Mouse (Mus musculus): ENCODE data around the gene Zfp385b. TPM values are rescaled to one million over a fixed set of nuclear protein-coding genes. Genes with fewer than 3 reads are reported as not detected.

Zfp385b gene
- total RNA-seq, 2 experiments from 2014 or later: 5.5 to 6.8 TPM

DNA sequence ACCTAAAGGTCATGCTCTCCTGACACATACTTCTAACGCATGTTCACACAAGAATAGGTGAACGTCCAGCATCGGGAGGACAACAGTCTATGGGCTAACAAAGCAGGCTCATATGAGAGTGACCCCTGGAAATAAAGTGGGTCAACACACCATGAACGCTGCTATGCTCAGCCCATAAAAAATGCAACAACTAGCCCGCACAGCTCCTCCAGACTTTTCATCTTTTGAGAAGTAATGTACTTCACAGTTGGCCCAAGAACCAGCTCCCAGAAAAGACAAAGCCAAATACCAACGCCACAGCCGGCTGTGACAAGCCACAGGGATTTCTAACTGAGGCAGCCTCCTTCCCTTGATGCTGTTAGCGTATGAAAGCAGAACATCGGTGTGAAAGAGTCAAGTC lies 112.3 kb downstream of the Zfp385b start:
- DNase-seq (ENCODE audit: low spot score): no peak

- DNase-seq (ENCODE audit: low spot score): no peak
Measured at GRCm38 (mm10) chr2:77705476-77705875, 114.0 kb downstream of the Zfp385b start.

DNA sequence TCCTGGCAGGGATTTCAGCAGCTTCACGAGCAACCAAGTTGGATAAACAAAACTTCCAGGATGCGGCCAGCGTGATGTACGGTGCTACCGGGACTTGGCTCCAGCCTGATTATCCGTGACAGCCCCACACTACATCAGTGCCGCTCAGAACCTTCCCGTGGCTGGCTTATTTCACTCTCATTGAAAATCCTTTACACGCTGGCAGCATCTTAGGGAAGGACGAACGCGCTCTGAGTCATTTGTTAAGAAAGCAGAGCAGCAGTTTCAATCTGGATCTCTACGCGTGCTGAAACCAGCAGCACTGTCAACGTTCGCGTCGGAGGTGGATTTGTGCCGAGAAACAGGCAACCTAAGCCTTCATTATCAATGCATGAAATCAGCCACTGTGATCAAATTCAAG lies 116.4 kb downstream of the Zfp385b start:
- DNase-seq (ENCODE audit: low spot score): peak; percentile 7

DNA sequence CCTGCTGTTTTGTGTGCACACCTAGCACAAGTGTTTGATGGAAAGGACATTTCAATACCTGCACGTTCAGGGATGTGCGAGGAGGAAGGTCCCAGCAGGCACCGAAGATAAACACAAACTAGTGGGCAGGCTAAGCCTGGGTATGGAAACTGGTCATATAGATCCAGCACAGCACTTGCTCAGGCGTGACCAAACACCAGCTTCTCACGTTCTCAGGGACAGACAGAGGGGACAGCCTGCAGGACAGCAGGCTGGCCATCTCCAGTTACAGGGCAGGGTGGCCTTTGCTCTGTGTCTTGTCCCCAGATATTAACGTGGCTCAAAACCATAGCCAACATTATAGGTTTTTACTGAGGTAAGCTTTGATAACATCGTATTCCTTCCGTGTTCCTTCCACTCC lies 128.3 kb downstream of the Zfp385b start:
- DNase-seq (ENCODE audit: low spot score): no peak

GRCm38 (mm10) chr2:77690316-77690715 lies 129.1 kb downstream of the Zfp385b start:
- no peak for DNase-seq (ENCODE audit: low spot score)

DNA sequence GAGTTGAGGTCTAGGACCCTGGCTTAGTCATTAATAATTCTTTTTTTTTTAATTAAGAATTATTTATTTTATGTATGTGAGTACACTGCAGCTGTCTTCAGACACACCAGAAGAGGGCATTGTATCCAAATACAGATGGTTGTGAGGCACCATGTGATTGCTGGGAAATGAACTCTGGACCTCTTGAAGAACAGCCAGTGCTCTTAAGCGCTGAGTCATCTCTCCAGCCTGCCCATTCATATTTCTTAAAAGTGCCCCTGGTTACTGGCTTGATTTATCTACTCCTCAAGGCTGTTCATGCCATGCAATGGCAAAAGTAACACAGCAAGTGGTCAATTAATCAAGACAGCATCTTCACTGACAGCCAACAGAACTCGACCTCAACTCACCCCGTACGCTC lies 130.8 kb downstream of the Zfp385b start:
- DNase-seq (ENCODE audit: low spot score): no peak

- no peak for DNase-seq (ENCODE audit: low spot score)
Measured at GRCm38 (mm10) chr2:77684088-77684487, 135.4 kb downstream of the Zfp385b start.

- DNase-seq (ENCODE audit: low spot score): no peak
Measured at GRCm38 (mm10) chr2:77682205-77682604, 137.2 kb downstream of the Zfp385b start.

DNA sequence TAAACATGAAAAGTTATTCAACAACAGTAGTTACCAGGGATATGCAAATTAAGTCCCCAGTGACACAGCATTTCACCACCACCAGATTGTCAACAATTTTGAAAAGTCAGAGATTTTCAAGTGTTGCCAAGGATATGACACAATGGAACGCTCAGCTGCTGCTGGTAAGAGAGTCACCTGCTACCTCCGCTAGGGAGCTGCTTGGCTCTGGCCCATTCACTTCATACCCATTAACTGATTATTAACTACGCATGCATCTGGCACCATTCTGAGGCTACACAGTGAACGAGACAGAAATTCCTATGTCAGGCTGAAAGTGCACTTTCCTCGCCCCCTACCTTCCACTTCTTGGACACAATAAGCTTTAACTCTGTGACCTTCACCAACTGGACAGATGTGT lies 137.7 kb downstream of the Zfp385b start:
- no peak for DNase-seq (ENCODE audit: low spot score)

GRCm38 (mm10) chr2:77673770-77674169 lies 145.7 kb downstream of the Zfp385b start:
- DNase-seq (ENCODE audit: low spot score): no peak

DNA sequence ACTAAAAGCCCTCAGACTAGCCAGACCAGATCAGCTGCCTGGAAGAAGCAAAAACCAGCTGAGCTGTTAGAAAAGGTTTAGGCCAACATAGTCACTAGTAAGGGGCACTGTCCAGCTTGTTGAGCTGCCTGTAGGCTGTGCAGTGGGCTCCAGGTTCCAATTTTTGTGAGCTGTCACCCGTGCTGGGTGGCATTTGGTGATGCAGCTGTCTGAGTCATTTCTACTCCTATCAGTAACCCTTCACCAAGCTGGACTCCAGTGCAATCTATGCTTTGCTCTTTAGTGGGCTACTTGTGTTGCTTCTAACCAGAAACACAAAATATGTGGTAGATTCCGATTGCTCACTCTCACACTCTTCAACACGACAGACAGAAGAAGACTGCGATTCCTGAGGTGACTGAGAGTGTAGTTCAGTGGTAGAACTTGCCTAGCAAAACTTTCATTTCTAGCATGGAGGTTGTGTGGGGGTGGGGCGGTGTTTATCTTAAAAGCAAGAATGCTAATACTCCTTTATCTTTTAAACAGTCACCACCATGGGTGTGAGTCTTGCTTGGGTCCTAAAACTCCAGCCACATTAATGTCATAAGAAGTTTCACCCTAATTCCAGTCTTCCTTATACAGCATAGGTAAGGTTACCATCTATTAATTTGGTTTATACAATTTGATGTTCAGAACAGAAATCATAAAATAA lies 147.1 kb downstream of the Zfp385b start:
- no peak for DNase-seq (ENCODE audit: low spot score)

DNA sequence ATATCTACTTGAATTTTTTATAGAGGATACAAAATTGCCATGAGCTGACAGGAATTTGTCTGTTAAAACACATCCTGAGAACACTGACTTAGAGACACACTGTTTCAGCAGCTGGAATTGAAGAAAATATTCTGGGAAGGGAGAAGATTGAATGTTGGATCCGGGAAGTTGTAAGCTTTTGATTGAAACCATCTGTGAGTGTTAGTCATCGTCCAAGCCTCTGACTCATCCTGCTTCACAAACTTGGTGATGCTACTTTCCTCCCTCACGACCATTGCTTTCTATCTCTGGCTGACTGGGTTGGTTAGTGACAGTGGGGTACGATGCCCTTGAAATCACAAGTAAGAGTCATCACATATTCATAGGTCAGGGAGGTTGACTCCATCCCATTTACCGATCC lies 157.3 kb downstream of the Zfp385b start:
- peak; percentile 37 for DNase-seq (ENCODE audit: low spot score)

- DNase-seq (ENCODE audit: low spot score): no peak
Measured at GRCm38 (mm10) chr2:77653686-77654085, 165.8 kb downstream of the Zfp385b start.

- no peak for DNase-seq (ENCODE audit: low spot score)
Measured at GRCm38 (mm10) chr2:77641521-77642170, 177.8 kb downstream of the Zfp385b start.

DNA sequence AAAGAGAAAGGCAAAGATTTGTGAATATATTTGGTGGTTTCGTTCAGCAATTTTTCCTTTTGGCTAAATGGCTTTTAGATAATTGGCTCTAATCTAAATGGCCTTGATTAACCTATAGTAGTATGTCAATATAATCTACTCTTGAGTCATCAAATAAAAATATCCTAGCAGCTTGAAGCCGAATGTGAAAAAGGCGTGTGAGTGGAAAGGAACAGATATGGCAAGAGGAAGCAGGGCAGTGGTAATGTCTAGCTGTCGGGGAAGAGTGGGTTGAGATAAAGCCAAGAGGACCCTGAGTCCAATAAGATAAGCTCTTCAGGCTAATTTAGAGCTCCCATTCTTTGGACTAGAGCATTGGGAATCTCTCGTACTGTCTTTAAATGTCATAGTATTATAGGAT lies 179.4 kb downstream of the Zfp385b start:
- no peak for DNase-seq (ENCODE audit: low spot score)

GRCm38 (mm10) chr2:77631606-77632005 lies 187.8 kb downstream of the Zfp385b start:
- no peak for DNase-seq (ENCODE audit: low spot score)

DNA sequence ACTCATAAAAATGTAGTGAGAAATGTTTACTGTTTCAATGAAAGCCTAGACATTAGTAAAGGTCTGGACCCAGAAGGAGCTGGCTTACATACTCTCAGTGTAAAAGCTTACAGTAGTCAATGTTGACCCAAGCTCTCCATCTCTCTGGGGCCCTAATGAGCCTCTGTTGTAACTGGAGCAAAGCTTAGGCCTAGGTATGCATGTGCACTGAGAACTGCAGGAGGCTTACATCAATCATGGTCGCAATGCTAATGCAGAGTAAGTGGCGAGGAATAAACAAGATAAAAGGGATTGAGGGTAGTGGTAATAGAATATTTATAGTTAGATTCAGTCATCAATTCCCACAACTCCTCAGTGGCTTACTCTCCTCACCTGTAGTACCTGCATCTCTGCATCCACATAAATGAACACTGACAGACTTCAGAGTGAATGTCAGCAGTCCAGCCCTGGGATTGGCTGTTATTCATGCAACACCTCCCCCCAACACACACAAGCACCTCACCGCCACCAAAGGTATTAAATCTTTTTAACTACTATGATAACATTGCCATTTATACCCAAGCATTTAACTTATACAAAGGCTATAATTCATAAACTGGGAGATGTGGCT lies 191.7 kb downstream of the Zfp385b start:
- DNase-seq (ENCODE audit: low spot score): no peak

DNA sequence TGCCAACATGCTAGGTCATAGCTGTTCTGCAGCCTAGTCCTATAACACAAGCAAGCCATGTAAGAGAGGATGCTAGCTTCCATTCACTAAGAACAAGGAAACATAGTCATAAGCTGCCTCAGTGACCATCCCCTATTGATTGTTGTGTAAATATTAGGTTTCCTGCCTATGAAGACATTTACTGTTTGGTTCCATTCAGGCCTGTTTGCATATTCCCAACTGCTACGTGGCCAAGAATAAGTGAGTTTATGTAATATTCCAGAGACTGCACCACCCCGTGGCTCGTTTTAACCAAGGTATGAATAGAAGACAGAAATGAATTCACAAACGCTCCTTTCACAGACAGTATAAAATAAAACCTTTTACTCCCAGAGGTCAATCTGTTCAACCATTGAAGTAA lies 200.8 kb downstream of the Zfp385b start:
- DNase-seq (ENCODE audit: low spot score): no peak

- DNase-seq (ENCODE audit: low spot score): no peak
Measured at GRCm38 (mm10) chr2:77610303-77610991, 209.0 kb downstream of the Zfp385b start.

DNA sequence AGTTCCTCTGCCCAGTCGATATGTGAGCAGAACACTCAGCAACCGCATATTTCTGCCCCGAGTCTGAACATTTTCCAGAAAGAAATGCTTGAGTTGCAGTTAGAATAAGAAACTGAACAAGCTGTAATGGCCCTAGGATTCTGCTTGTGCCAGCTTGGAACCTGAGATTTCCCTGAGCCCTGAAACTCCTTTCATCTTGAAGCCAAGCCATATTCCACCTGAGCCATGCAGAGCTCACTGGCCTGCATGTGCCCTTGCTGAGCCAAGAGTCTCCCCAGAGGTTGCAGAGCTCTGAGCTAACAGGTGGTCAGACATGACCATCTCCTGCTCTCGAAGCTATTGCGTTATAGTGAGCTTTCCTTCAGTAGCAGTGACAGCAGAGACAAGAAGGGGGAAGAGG lies 210.0 kb downstream of the Zfp385b start:
- DNase-seq (ENCODE audit: low spot score): peak; percentile 68

DNA sequence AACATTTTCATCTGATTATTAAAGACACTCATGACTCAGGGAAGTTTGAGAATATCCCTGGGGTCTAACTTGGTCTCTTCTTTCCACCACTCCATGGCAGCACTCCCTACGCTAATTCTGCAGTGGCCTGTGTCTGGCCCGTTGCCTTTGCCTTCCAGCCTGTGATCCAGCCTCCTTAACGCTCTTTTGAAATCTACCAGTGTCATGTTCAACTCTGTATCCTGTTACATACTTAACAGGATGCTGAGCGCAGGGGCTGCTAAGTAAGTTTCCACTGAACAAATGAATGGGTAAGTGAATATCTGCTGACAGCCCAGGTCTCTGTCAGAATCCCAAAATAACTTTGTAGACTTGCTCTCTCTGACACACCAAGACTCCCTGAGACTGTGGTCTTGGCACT lies 210.8 kb downstream of the Zfp385b start:
- DNase-seq (ENCODE audit: low spot score): peak; percentile 80

DNA sequence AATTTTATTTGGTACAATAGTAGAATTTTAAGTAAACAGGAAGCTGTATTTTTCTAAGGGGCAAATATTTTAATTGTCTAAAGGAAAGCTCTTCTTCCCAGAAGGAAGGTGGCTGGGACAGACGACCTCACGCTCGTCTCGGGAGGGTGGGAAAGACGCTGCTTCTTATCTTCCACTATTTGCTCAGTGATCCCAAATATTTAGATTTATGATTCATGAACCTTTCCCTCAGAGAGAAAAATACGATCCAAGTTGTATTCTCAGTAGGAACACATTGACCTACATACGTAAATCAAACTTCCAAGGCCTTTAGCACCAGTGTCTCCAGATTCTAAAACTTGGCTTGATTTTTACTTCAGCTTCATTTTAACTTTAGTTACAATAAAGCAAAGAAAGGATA lies 226.0 kb downstream of the Zfp385b start:
- DNase-seq (ENCODE audit: low spot score): no peak
